In the genomic region with DNA sequence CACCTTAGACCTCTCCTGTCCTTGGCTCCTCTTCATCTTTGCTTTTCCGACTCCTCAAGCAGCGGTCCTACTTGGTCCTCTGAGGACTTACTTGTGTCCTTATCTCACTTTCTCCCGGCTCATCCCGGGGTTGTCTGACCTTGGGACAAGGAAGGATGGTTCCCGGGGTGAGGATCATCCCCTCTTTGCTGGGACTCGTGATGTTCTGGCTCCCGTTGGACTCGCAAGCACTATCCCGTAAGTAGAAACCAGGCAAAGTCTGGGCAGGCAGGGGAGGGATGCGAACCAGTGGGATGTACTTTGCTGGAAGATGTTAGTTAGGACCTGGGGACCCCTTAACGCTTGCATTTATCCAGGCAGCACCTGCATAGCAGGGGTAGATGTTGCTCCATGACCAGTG, we compare ENCODE assay signal across 8 mouse cellular contexts. TPM values are rescaled to one million over a fixed set of nuclear protein-coding genes. Genes with fewer than 3 reads are reported as not detected.
DNase-seq lines count a peak whose midpoint lies in the region; ATAC-seq and TF ChIP-seq lines count a peak whose summit lies in the region.
"Had no signal": no experiment of that assay in that cellular context is flagged by ENCODE, and none has a peak within 500 bp of the region (broad histone marks: within the 10 kb centered on the region; RNA-seq: fewer than 3 reads in every experiment).

No protein-coding gene starts in this region.

- TF ChIP-seq CTCF in stomach, postnatal 0 days (IDR thresholded peaks at IDR 0.05; ENCODE audit: low read depth): no peak

- no peak overlapping the region for H3K27ac ChIP-seq in lung, embryonic 15.5 days
- H3K27ac ChIP-seq in forebrain, embryonic 16.5 days (ENCODE audit: low read length): no peak overlapping the region
- H3K27ac ChIP-seq in limb, embryonic 12.5 days: no peak overlapping the region
- H3K27ac ChIP-seq in stomach, postnatal 0 days (replicated peaks): no peak overlapping the region

- WGBS in lung, embryonic 15.5 days: 5% methylated on average over 11 of the region's 11 CpGs
- WGBS in forebrain, embryonic 16.5 days: 2% methylated on average over 11 of the region's 11 CpGs
- WGBS in limb, embryonic 12.5 days: 4% methylated on average over 11 of the region's 11 CpGs
- WGBS in stomach, postnatal 0 days: 6% methylated on average over 11 of the region's 11 CpGs

- no peaks in the 10 kb centered on the region for H3K36me3 ChIP-seq in lung, embryonic 15.5 days
- no peaks in the 10 kb centered on the region for H3K36me3 ChIP-seq in forebrain, embryonic 16.5 days (ENCODE audit: control insufficient read depth, insufficient read depth)
- H3K36me3 ChIP-seq in limb, embryonic 12.5 days: no peaks in the 10 kb centered on the region
- H3K36me3 ChIP-seq in stomach, postnatal 0 days (ENCODE audit: control insufficient read depth, insufficient read depth, low read length): no peaks in the 10 kb centered on the region

- no peak overlapping the region for H3K9ac ChIP-seq in lung, embryonic 15.5 days
- no peak overlapping the region for H3K9ac ChIP-seq in forebrain, embryonic 16.5 days (replicated peaks; ENCODE audit: low read depth, low read length)
- peak overlapping the region; percentile 60; the same call in 1 of the 2 replicates for H3K9ac ChIP-seq in limb, embryonic 12.5 days (replicated peaks)
- H3K9ac ChIP-seq in stomach, postnatal 0 days (ENCODE audit: low read length): no peak overlapping the region

- no peaks in the 10 kb centered on the region for H3K9me3 ChIP-seq in lung, embryonic 15.5 days
- no peaks in the 10 kb centered on the region for H3K9me3 ChIP-seq in forebrain, embryonic 16.5 days (ENCODE audit: control insufficient read depth, low read length)
- H3K9me3 ChIP-seq in limb, embryonic 12.5 days: no peaks in the 10 kb centered on the region
- H3K9me3 ChIP-seq in stomach, postnatal 0 days (ENCODE audit: control insufficient read depth, low read length): no peaks in the 10 kb centered on the region

- no peak for ATAC-seq in lung, embryonic 15.5 days (ENCODE audit: borderline replicate concordance, extremely low read depth, low FRiP score, low TSS enrichment)
- ATAC-seq in forebrain, embryonic 16.5 days: no peak
- ATAC-seq in limb, embryonic 12.5 days (ENCODE audit: insufficient number of reproducible peaks, insufficient read depth, low FRiP score, low TSS enrichment, low read depth): no peak
- ATAC-seq in stomach, postnatal 0 days (ENCODE audit: low FRiP score, low TSS enrichment): no peak

- no peak overlapping the region for H3K4me3 ChIP-seq in lung, embryonic 15.5 days
- H3K4me3 ChIP-seq in forebrain, embryonic 16.5 days (replicated peaks; ENCODE audit: low read length): peak overlapping the region; percentile 51
- peak overlapping the region; percentile 54 for H3K4me3 ChIP-seq in limb, embryonic 12.5 days (replicated peaks)
- H3K4me3 ChIP-seq in stomach, postnatal 0 days (ENCODE audit: low read depth, low read length): peak overlapping the region; percentile 12; the same call in 1 of the 2 replicates

- peaks cover 3% of the 10 kb centered on the region; the same call in 1 of the 2 replicates for H3K4me1 ChIP-seq in lung, embryonic 15.5 days
- H3K4me1 ChIP-seq in forebrain, embryonic 16.5 days (replicated peaks; ENCODE audit: control insufficient read depth, insufficient read depth, low read length): peaks cover 6% of the 10 kb centered on the region; the same call in 1 of the 2 replicates
- H3K4me1 ChIP-seq in limb, embryonic 12.5 days (replicated peaks): peaks cover 9% of the 10 kb centered on the region
- 0 out of 2 replicates have a peak, but pooled peaks cover 3% of the 10 kb centered on the region for H3K4me1 ChIP-seq in stomach, postnatal 0 days (replicated peaks; ENCODE audit: control insufficient read depth, insufficient read depth)

- H3K27me3 ChIP-seq in lung, embryonic 15.5 days: peaks cover 70% of the 10 kb centered on the region
- peaks cover 44% of the 10 kb centered on the region for H3K27me3 ChIP-seq in forebrain, embryonic 16.5 days (replicated peaks; ENCODE audit: control insufficient read depth, insufficient read depth, low read length)
- H3K27me3 ChIP-seq in limb, embryonic 12.5 days: peaks cover 80% of the 10 kb centered on the region
- H3K27me3 ChIP-seq in stomach, postnatal 0 days (ENCODE audit: control insufficient read depth, insufficient read depth, low read length): peaks cover 17% of the 10 kb centered on the region; the same call in 1 of the 2 replicates

- TF ChIP-seq EP300 in stomach, postnatal 0 days (optimal IDR thresholded peaks at IDR 0.05): no peak

- DNase-seq in lung, postnatal 10 days: no peak
- DNase-seq in stomach, postnatal 0 days (ENCODE audit: low spot score): no peak
- no peak for DNase-seq in urinary bladder, adult 18-20 months (ENCODE audit: low spot score in 2 of 2)
- no peak for DNase-seq in gastrocnemius, postnatal 4 days (ENCODE audit: low spot score in 2 of 2)
- DNase-seq: lung, adult 18-20 months had no signal

- peak overlapping the region; percentile 89 for H3K4me2 ChIP-seq in lung, embryonic 15.5 days
- peak overlapping the region; percentile 77 for H3K4me2 ChIP-seq in forebrain, embryonic 16.5 days (ENCODE audit: low read length)
- H3K4me2 ChIP-seq in limb, embryonic 12.5 days: peak overlapping the region; percentile 94
- peak overlapping the region; percentile 79 for H3K4me2 ChIP-seq in stomach, postnatal 0 days (replicated peaks; ENCODE audit: low read depth)

RNA-seq across cellular contexts. Expression of a gene that starts 0.4 kb away (rescaled TPM):
- polyA plus RNA-seq in lung, embryonic 15.5 days (2015; fragmentation: Nextera tagmentation; extraction: Ambion mirVana): not detected in 2 replicates
- 0.16 and 0.30 TPM in 2 replicates for polyA plus RNA-seq in forebrain, embryonic 16.5 days (2015; fragmentation: Nextera tagmentation; extraction: Ambion mirVana)
- polyA plus RNA-seq in limb, embryonic 12.5 days (2016; fragmentation: Nextera tagmentation; extraction: Ambion mirVana): 2.6 and 3.6 TPM in 2 replicates
- polyA plus RNA-seq in stomach, postnatal 0 days (2015; fragmentation: Nextera tagmentation; extraction: Ambion mirVana): 0.44 and 2.0 TPM in 2 replicates
- total RNA-seq in gastrocnemius, postnatal 4 days (2021): 1 to 10 TPM; 4.7 to 6.5 TPM

RNA-seq across cellular contexts. Expression of a gene that starts 26.2 kb away (rescaled TPM):
- polyA plus RNA-seq in lung, embryonic 15.5 days (2015; fragmentation: Nextera tagmentation; extraction: Ambion mirVana): 5.6 and 5.9 TPM in 2 replicates
- polyA plus RNA-seq in forebrain, embryonic 16.5 days (2015; fragmentation: Nextera tagmentation; extraction: Ambion mirVana): 5.5 TPM in 2 replicates
- 7.9 and 8.0 TPM in 2 replicates for polyA plus RNA-seq in limb, embryonic 12.5 days (2016; fragmentation: Nextera tagmentation; extraction: Ambion mirVana)
- polyA plus RNA-seq in stomach, postnatal 0 days (2015; fragmentation: Nextera tagmentation; extraction: Ambion mirVana): 1.8 and 2.0 TPM in 2 replicates
- total RNA-seq in gastrocnemius, postnatal 4 days (2021): 10 to 100 TPM; 12.4 to 14.5 TPM
